Mouse (Mus musculus) erythroblast, embryonic 14.5 days (primary cell): ENCODE measurements around the gene Prtn3.

Experiments used
- GATA1 ChIP-seq: IDR thresholded peaks from 2 replicates; pipeline ENCODE4 v1.6.1; 2012; ENCODE audit warnings: low read length, inconsistent platforms, mixed read lengths
- TAL1 ChIP-seq: IDR thresholded peaks from 3 replicates; pipeline ENCODE4 v1.6.1; 2012; ENCODE audit warnings: low read length, inconsistent platforms, mixed read lengths

DNA sequence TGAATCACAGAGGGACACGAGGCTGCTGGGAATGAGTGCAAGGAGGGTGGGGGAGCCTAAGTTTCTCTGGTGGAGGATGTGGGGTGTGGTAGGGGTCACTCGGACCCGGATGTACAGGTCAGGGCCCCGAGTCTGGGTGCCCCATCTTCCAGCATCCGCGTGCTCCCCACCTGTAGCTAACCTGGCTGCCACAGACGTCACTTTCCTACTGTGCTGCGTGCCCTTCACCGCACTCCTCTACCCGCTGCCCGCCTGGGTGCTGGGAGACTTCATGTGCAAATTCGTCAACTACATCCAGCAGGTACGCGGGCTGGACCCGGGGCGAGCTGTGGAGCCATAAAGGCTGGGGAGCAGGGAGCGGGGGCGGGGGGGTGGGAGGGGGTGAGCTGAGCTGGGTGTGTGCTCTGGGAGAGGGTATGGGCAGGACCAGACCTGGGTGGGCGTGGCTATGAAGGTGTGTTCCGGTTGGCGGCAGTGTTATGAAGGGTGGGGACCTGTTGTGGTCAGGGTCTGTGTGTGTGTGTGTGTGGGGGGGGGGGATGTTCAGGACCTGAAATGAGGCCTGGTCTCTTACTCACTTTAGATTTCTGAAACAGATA lies 45.1 kb downstream of the Prtn3 start:
- TF ChIP-seq GATA1 (no peak), TAL1 (no peak)
